Mouse (Mus musculus) midbrain, embryonic 16.5 days (tissue): ENCODE measurements at regions not wholly inside any gene's neighbourhood (a gene's known extent, or its start where the extent isn't known, plus 50 kb on each side); places are given as distances from the start of the nearest gene placed in this dataset.

ENCODE experiments used
- ATAC-seq: fragments of 200-750 bp; cut with Nextera tagmentation; 2 replicates; pipeline ENCODE4 v1.8.0; 2017; ENCODE audit warnings: moderate TSS enrichment
- H3K27ac ChIP-seq: fragments of 300-500 bp; sonication (generic); 2 replicates; pipeline ENCODE4 v1.5.1; 2014; ENCODE audit warnings: mild to moderate bottlenecking, low read length, mixed read lengths
- H3K27me3 ChIP-seq: fragments of 300-500 bp; sonication (generic); 2 replicates; pipeline ENCODE4 v1.6.1; 2014; ENCODE audit warnings: low read depth, low read length, mixed read lengths; ENCODE audit not compliant: control insufficient read depth, insufficient read depth
- H3K36me3 ChIP-seq: fragments of 300-500 bp; sonication (generic); 2 replicates; pipeline ENCODE4 v1.6.1; 2014; ENCODE audit warnings: mild to moderate bottlenecking, low read length, moderate library complexity, mixed read lengths; ENCODE audit not compliant: control insufficient read depth, insufficient read depth
- H3K4me1 ChIP-seq: fragments of 300-500 bp; sonication (generic); 2 replicates; pipeline ENCODE4 v1.6.1; 2014; ENCODE audit warnings: mild to moderate bottlenecking, low read length, mixed read lengths; ENCODE audit not compliant: control insufficient read depth, insufficient read depth
- H3K4me2 ChIP-seq: fragments of 300-500 bp; sonication (generic); 2 replicates; pipeline ENCODE4 v1.6.1; 2014; ENCODE audit warnings: mild to moderate bottlenecking, low read length, mixed read lengths
- H3K4me3 ChIP-seq: fragments of 300-500 bp; sonication (generic); 2 replicates; pipeline ENCODE4 v1.5.1; 2014; ENCODE audit warnings: low read depth, mild to moderate bottlenecking, low read length, moderate library complexity, mixed read lengths
- H3K9ac ChIP-seq: fragments of 300-500 bp; sonication (generic); 2 replicates; pipeline ENCODE4 v1.6.1; 2014; ENCODE audit warnings: low read depth, low read length, mixed read lengths
- H3K9me3 ChIP-seq: fragments of 300-500 bp; sonication (generic); replicated peaks from 2 replicates; pipeline ENCODE4 v1.6.1; 2014; ENCODE audit warnings: mild to moderate bottlenecking, low read length, mixed read lengths; ENCODE audit not compliant: control insufficient read depth, poor library complexity, severe bottlenecking
- WGBS: fragments of 180-500 bp; shearing (Covaris S2); extraction: QIAGEN DNeasy Blood & Tissue Kit; methylation state at CpG from one replicate; pipeline ENCODE4 v1.1.7; 2014; 5-methylcytosine and 5-hydroxymethylcytosine counted together

DNA sequence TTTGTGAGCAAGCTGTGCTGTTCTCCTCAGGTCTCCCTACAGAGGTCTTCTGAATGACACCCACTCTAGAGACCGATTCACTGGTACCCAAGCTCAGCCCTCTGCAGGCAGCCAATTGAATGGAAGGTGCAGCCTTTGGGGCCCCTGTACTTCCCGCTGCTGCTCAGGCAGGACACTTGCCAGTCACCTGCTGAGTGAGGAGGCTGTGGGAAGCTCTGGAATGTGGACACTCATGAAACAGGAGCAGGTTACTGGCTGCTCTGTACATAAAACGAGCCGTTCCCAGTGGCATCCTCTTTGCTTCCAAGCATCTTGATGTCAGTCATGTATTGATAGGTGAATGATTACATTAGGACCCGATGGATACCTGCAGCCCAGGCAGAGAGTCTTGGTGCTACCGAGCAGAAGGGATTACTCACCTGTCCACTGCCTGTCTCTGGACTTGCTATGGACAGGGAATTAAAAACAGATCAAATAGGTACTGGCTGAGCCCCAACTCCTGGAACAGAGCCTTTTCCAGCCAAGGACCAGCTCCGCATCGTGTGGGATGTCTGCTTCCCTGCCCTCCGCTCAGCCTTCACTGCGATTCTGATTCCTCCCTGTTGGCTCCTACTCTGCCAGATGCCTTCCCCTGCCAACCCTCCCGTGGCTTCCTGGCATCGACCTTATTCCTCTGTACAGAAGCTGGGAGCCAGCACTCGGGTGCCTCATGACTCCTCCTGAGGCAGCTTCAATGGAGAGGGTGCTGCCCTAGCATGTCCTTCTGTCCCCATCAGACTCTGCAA, 593.2 kb downstream of the Tbc1d22a start:
- H3K36me3 ChIP-seq: no peaks in the 10 kb centered on the region
- 88% methylated on average over 13 of the region's 13 CpGs for WGBS

DNA sequence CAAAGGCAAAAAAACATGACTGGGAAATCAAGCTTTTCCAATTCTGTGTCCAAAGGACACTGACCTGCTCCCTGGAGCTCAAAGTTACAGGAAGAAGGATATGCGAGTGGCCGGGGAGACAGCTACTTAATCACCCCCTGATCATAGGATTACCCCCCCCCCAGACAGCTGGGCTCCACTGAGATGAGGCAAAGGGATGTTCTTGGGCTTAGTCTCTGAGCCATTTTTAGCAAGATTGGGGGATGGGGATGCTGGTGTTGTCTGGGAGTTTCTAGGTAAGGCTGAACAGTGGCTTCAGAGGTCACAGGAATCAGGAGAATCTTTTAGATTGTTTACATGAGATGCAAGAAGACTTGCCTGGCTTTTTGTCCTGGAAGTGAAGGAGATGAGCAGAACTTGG, 597.6 kb downstream of the Tbc1d22a start:
- no peak for ATAC-seq
- H3K9me3 ChIP-seq: no peaks in the 10 kb centered on the region
- WGBS: 56% methylated on average over 2 of the region's 2 CpGs
- H3K4me2 ChIP-seq: no peak overlapping the region
- no peak overlapping the region for H3K9ac ChIP-seq
- H3K4me1 ChIP-seq: no peaks in the 10 kb centered on the region
- H3K4me3 ChIP-seq: no peak overlapping the region
- no peaks in the 10 kb centered on the region for H3K36me3 ChIP-seq
- H3K27me3 ChIP-seq: no peaks in the 10 kb centered on the region
- no peak overlapping the region for H3K27ac ChIP-seq

More for the DNA sequence above, 593.2 kb downstream of the Tbc1d22a start:
- Histone ChIP-seq H3K4me1 (no peaks in the 10 kb centered on the region), H3K9me3 (no peaks in the 10 kb centered on the region), H3K4me3 (no peak overlapping the region), H3K27ac (no peak overlapping the region), H3K4me2 (no peak overlapping the region), H3K9ac (no peak overlapping the region), H3K27me3 (no peaks in the 10 kb centered on the region)
- no peak for ATAC-seq

DNA sequence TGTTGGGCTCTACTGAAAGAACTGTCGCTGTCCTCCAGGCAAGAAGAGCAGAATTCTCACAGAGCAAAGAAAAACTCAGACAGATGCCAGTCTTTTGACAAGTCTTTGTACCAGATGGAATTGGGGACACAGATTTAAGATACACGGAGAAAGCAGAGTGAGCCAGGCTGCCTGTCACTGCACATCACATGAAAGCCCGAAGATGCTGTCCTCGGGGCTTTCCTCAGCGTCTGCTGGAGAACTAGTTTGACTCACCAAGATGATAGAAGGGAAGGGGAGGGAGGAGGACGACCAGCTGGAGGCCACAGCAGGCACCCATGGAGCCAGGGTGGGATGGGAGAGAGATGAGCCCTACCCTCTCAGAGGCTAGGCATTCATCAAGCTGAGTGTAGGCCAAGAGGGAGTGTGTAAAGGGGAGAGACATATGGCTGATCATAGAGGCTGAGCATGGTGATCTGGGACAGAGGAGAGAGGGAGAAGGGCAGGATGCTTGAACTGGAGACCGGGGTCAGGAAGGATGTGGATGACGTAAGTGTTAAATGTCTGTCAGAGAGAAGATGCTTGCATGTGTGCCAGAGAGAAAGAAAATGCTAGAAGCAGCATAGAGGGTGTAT, 600.7 kb downstream of the Tbc1d22a start:
- H3K9ac ChIP-seq: no peak overlapping the region
- H3K9me3 ChIP-seq: no peaks in the 10 kb centered on the region
- no peaks in the 10 kb centered on the region for H3K27me3 ChIP-seq
- H3K27ac ChIP-seq: no peak overlapping the region
- H3K4me3 ChIP-seq: no peak overlapping the region
- no peak for ATAC-seq
- no peak overlapping the region for H3K4me2 ChIP-seq
- no peaks in the 10 kb centered on the region for H3K4me1 ChIP-seq
- no peaks in the 10 kb centered on the region for H3K36me3 ChIP-seq
- 70% methylated on average over 8 of the region's 8 CpGs for WGBS

DNA sequence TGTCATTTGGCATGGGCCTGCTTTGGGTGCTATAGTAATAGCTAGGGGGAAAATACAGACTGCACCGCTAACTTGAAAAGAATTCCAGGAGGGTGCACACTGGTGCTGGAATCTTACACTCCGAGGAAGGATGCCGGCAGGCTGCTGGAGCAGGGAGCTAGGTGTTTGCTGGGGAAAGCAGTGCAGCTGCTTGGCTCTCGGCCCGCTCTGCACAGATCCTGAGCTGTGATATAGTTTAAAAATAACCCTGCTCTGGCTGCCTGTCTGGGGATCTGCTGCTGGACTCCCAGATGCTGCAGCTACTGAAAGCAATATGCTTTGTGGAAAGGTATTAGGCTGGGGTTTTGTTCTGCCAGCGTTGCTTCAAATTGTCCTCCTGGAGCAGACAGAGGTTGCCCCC, 621.7 kb downstream of the Tbc1d22a start:
- no peaks in the 10 kb centered on the region for H3K9me3 ChIP-seq
- H3K27me3 ChIP-seq: no peaks in the 10 kb centered on the region
- no peak overlapping the region for H3K4me3 ChIP-seq
- no peak overlapping the region for H3K4me2 ChIP-seq
- H3K36me3 ChIP-seq: no peaks in the 10 kb centered on the region
- H3K27ac ChIP-seq: peak overlapping the region; percentile 66
- H3K9ac ChIP-seq: peak overlapping the region; percentile 22; the same call in 1 of the 2 replicates
- 17% methylated on average over 6 of the region's 6 CpGs for WGBS
- 0 out of 2 replicates have a peak, but pooled peaks have one; percentile 39 for ATAC-seq
- peaks cover 3% of the 10 kb centered on the region; the same call in 1 of the 2 replicates for H3K4me1 ChIP-seq

DNA sequence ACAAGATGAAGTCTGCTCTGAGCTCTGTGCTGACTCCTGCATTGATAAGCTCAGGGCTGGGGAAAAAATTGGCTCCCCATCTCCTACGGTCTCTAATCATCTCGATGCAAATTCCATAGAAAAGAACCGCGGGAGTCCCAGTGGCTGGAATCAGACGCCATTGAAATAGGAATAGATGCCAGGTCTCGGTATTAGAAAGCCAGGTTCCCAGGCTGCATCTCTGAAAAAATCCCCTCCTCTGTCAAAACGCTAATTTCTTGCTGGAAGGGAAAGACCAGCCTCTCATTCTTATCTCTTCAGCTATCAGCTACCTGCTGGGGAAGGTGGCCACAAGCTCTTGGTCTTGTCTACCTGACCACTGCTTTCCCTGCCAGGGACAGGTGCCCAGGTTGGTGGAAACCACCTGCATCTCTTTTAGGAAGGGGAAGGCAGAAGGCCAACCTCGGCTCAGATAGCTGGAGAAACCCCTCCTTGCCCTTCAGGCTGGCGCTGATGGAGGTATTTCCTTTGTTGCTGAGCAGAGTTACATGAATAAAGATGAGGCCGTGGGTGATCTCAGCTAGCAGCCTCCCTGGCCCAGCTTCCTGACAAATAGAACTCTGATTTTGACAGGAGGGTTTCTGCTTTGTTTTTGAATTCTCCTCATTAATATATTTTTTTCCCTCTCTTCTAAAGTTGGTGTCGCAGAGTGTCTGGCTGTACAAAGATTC, 638.1 kb downstream of the Tbc1d22a start:
- 10% methylated on average over 11 of the region's 11 CpGs for WGBS

DNA sequence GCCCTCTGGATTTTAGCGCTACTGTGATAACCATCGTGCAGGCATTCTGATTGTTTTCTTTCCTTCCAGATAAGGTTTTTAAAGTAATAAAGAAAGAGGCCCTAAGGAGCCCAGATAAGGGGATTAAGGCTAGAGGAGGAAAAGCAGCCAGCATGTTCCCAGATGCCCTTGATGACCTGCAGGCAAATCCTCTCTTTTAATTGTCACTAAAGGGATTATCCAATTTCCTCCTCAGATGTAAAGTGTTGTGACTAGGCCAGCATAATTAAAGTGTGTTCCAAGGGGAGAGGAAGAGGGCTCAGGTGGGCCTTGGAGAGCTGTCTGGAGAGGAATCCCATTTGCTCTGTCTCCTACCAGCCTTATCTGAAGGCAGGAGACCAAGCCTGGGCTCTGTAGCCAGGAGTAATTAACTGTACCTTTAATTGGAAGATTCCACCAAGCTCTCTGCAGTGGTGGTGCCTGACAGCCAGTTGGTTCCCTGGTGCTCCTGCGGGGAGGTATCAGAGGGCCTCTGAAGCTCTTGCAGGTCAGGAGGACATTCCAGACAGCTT, 644.2 kb downstream of the Tbc1d22a start:
- Histone ChIP-seq H3K27ac (no peak overlapping the region), H3K9ac (no peak overlapping the region), H3K4me1 (no peaks in the 10 kb centered on the region), H3K36me3 (no peaks in the 10 kb centered on the region), H3K4me2 (no peak overlapping the region), H3K27me3 (no peaks in the 10 kb centered on the region; the same call in 1 of the 2 replicates), H3K4me3 (no peak overlapping the region), H3K9me3 (no peaks in the 10 kb centered on the region)
- ATAC-seq: no peak
- WGBS: 13% methylated on average over 3 of the region's 3 CpGs

More for the DNA sequence above, 638.1 kb downstream of the Tbc1d22a start:
- no peak for ATAC-seq
- Histone ChIP-seq H3K36me3 (no peaks in the 10 kb centered on the region), H3K4me3 (no peak overlapping the region), H3K9me3 (no peaks in the 10 kb centered on the region), H3K4me2 (no peak overlapping the region), H3K9ac (no peak overlapping the region; the same call in 1 of the 2 replicates), H3K4me1 (peaks cover 11% of the 10 kb centered on the region), H3K27me3 (no peaks in the 10 kb centered on the region), H3K27ac (peak overlapping the region; percentile 70)

DNA sequence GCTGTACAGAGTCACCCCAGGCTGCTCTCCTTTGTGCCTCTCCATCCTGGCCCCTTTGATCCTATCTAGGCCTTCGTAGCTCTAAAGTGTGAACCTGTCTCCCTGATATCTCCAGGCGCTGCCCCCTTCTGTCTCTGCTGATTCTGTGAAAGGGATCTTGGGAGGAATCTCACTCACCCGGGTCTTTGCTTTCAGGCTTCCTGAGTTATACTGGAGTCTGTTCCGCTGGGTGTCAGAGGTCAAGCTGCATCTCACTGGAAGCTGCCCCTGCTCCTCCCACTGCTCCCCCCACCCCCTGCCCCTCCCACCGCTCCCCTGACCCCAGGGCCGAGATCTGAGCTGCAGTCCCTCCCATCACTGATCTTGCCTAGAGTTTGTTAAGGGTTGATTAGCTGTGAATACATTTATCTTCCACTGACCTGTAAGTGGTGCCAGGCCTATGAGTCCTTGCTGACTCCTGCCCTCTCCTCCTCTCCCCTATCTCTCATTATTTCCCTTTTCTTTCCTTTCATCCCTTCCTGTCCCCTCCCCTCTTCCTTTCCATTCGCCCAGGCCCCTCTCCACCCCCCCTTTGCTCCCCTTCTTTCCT, 661.6 kb downstream of the Tbc1d22a start:
- no peak overlapping the region for H3K27ac ChIP-seq
- H3K4me1 ChIP-seq: peaks cover 7% of the 10 kb centered on the region
- 12% methylated on average over 7 of the region's 7 CpGs for WGBS
- no peak for ATAC-seq
- H3K4me2 ChIP-seq: 0 out of 2 replicates have a peak overlapping the region, but pooled peaks have one; percentile 25
- no peaks in the 10 kb centered on the region for H3K27me3 ChIP-seq
- no peaks in the 10 kb centered on the region for H3K9me3 ChIP-seq
- no peaks in the 10 kb centered on the region for H3K36me3 ChIP-seq
- peak overlapping the region; percentile 14; the same call in 1 of the 2 replicates for H3K9ac ChIP-seq
- H3K4me3 ChIP-seq: no peak overlapping the region

DNA sequence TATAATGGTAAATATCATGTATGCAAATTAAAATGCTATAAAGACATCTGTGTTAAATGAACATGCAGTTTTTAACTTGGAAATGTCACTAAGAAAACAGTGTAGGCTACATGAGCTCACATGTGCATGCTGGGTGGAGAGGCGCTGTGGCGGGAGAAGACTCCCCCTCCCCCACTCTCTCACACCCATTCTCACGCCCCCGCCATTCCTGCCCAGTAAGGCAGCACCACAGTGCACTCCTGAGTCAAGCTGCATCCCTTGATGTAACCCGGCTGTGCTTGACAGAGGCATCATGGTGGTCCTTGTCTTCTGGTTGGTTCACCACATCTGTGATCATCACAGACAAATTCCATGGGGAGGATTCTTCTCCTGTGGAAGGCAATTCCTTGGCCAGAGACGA, 647.1 kb upstream of the Fam19a5 start:
- Histone ChIP-seq H3K4me3 (no peak overlapping the region), H3K9ac (no peak overlapping the region), H3K27me3 (no peaks in the 10 kb centered on the region), H3K36me3 (no peaks in the 10 kb centered on the region), H3K9me3 (no peaks in the 10 kb centered on the region), H3K27ac (no peak overlapping the region), H3K4me1 (0 out of 2 replicates have a peak, but pooled peaks cover 2% of the 10 kb centered on the region), H3K4me2 (no peak overlapping the region)
- WGBS: 82% methylated on average over 5 of the region's 6 CpGs
- ATAC-seq: no peak
